Mouse (Mus musculus) liver, embryonic 13.5 days (tissue): ENCODE measurements around the gene Vmn1r168. TPM values are rescaled to one million over a fixed set of nuclear protein-coding genes. Genes with fewer than 3 reads are reported as not detected.
"Not testable (repeated sequence)": the region's sequence is repeated elsewhere in the genome, so short reads cannot be mapped to it uniquely, and the experiment has no call there.

Experiments
- ATAC-seq: fragments of 200-750 bp; cut with Nextera tagmentation; 2 replicates; pipeline ENCODE4 v1.8.0; 2017; ENCODE audit warnings: low read depth, mild to moderate bottlenecking, moderate number of reproducible peaks, moderate library complexity
- DNase-seq: peaks from one replicate; pipeline ENCODE4 v3.0.0; 2022
- H3K27ac ChIP-seq: fragments of 300-500 bp; sonication (generic); 2 replicates; pipeline ENCODE4 v1.5.1; 2015; ENCODE audit warnings: moderate library complexity, mild to moderate bottlenecking, inconsistent platforms
- H3K27me3 ChIP-seq: fragments of 300-500 bp; sonication (generic); 2 replicates; pipeline ENCODE4 v1.6.1; 2015; ENCODE audit warnings: mild to moderate bottlenecking, inconsistent platforms
- H3K36me3 ChIP-seq: fragments of 300-500 bp; sonication (generic); 2 replicates; pipeline ENCODE4 v1.6.1; 2015; ENCODE audit warnings: mild to moderate bottlenecking, inconsistent platforms
- H3K4me1 ChIP-seq: fragments of 300-500 bp; sonication (generic); replicated peaks from 2 replicates; pipeline ENCODE4 v1.6.1; 2015; ENCODE audit warnings: inconsistent platforms
- H3K4me2 ChIP-seq: fragments of 300-500 bp; sonication (generic); 2 replicates; pipeline ENCODE4 v1.6.1; 2015; ENCODE audit warnings: inconsistent platforms, mild to moderate bottlenecking, moderate library complexity
- H3K4me3 ChIP-seq: fragments of 300-500 bp; sonication (generic); replicated peaks from 2 replicates; pipeline ENCODE4 v1.5.1; 2015; ENCODE audit warnings: mild to moderate bottlenecking, inconsistent platforms
- H3K9ac ChIP-seq: fragments of 300-500 bp; sonication (generic); 2 replicates; pipeline ENCODE4 v1.6.1; 2015; ENCODE audit warnings: mild to moderate bottlenecking, inconsistent platforms
- H3K9me3 ChIP-seq: fragments of 300-500 bp; sonication (generic); replicated peaks from 2 replicates; pipeline ENCODE4 v1.6.1; 2016; ENCODE audit warnings: inconsistent platforms
- WGBS: fragments of 180-500 bp; shearing (Covaris S2); methylation state at CpG from one replicate; pipeline ENCODE4 v1.1.7; 2015; ENCODE audit not compliant: insufficient replicate concordance; 5-methylcytosine and 5-hydroxymethylcytosine counted together
- polyA plus RNA-seq: library from polyadenylated mRNA; unstranded; fragments of >200 nt; fragmentation: Nextera tagmentation; extraction: Ambion mirVana; gene quantifications from 2 replicates; pipeline ENCODE4 v1.2.1, GENCODE M21; 2015

The Vmn1r168 gene
- not detected in 2 replicates for polyA plus RNA-seq

- H3K4me3 ChIP-seq, H3K36me3 ChIP-seq, DNase-seq, H3K9me3 ChIP-seq, H3K4me1 ChIP-seq, H3K27ac ChIP-seq, ATAC-seq, H3K27me3 ChIP-seq, H3K9ac ChIP-seq, H3K4me2 ChIP-seq: not testable (repeated sequence)
- WGBS, result no CpG with 5 or more reads among the region's 1 CpGs
Observed at GRCm38 (mm10) chr7:23539432-23539831, at the start of gene Vmn1r168. Gene Vmn1r168 (plus strand): TSS chr7:23539732.

- H3K27ac ChIP-seq, H3K27me3 ChIP-seq, ATAC-seq, DNase-seq, H3K9ac ChIP-seq, H3K4me3 ChIP-seq, H3K36me3 ChIP-seq, H3K4me1 ChIP-seq, H3K9me3 ChIP-seq, H3K4me2 ChIP-seq: not testable (repeated sequence)
- 68% methylated on average over 2 of the region's 2 CpGs for WGBS
Observed at GRCm38 (mm10) chr7:23507106-23507505, 32.4 kb upstream of the Vmn1r168 start, which contains the start of gene Vmn1r167. Gene Vmn1r167 (minus strand): TSS chr7:23507206.

GRCm38 (mm10) chr7:23575226-23575625, 35.7 kb downstream of the Vmn1r168 start, which contains the start of gene Vmn1r169:
Gene Vmn1r169 (plus strand): TSS chr7:23575526.
- not testable (repeated sequence) for H3K9ac ChIP-seq, H3K4me1 ChIP-seq, H3K27me3 ChIP-seq, H3K9me3 ChIP-seq, H3K4me2 ChIP-seq, H3K27ac ChIP-seq, H3K4me3 ChIP-seq, DNase-seq, H3K36me3 ChIP-seq, ATAC-seq
- WGBS, result 63% methylated on average over 1 of the region's 2 CpGs

Other genes starting within 250 kb of the Vmn1r168 start
- not detected in 2 replicates for gene Nlrp4e, start 238.5 kb upstream of the Vmn1r168 start, polyA plus RNA-seq
- not detected in 2 replicates for gene Nlrp5, start 153.8 kb upstream of the Vmn1r168 start, polyA plus RNA-seq
- gene Vmn1r167, start 32.5 kb upstream of the Vmn1r168 start, polyA plus RNA-seq, result not detected in 2 replicates
- not detected in 2 replicates for gene Vmn1r169, start 35.8 kb downstream of the Vmn1r168 start, polyA plus RNA-seq
- gene Vmn1r170, start 66.4 kb downstream of the Vmn1r168 start, polyA plus RNA-seq, result not detected in 2 replicates
- gene Vmn1r171, start 91.0 kb downstream of the Vmn1r168 start, polyA plus RNA-seq, result not detected in 2 replicates
- not detected in 2 replicates for gene Vmn1r172, start 118.6 kb downstream of the Vmn1r168 start, polyA plus RNA-seq
- gene Vmn1r173, start 161.0 kb downstream of the Vmn1r168 start, polyA plus RNA-seq, result not detected in 2 replicates
- not detected in 2 replicates for gene Vmn1r174, start 212.5 kb downstream of the Vmn1r168 start, polyA plus RNA-seq